Mouse (Mus musculus) B cell, adult 67 days (primary cell): ENCODE measurements around the gene Dnmt3b. TPM values are rescaled to one million over a fixed set of nuclear protein-coding genes. Genes with fewer than 3 reads are reported as not detected.

Source experiments
- total RNA-seq, 2 experiments: library from RNA; stranded (reverse); gene quantifications; 4 replicates each; pipeline ENCODE4 v1.2.4; 2023

Gene Dnmt3b
- total RNA-seq, result 10 to 100 TPM; 10.6 to 11.5 TPM

GRCm38 (mm10) chr2:153649298-153650013 lies at the start of gene Dnmt3b:
Gene Dnmt3b (plus strand): TSS chr2:153649450.

GRCm38 (mm10) chr2:153631976-153632870 lies 17.0 kb upstream of the Dnmt3b start, which contains the start of gene Commd7:
Gene Commd7 (minus strand): TSS chr2:153632781.

GRCm38 (mm10) chr2:153696352-153696751 lies 47.1 kb downstream of the Dnmt3b start, which contains the start of gene Dnmt3c:
Gene Dnmt3c (plus strand): TSS chr2:153696652.

Other genes with a start within 250 kb of the Dnmt3b start
- not detected for gene 4930404H24Rik, start 156.7 kb upstream of the Dnmt3b start, total RNA-seq
- 1 to 10 TPM in 1 of 2 experiments, under 1 TPM in 1; 0.84 to 1.5 TPM for gene Nol4l, start 119.5 kb upstream of the Dnmt3b start, total RNA-seq
- 10 to 100 TPM; 37.9 to 39.2 TPM for gene Commd7, start 16.7 kb upstream of the Dnmt3b start, total RNA-seq
- not detected for gene Dnmt3c, start 47.2 kb downstream of the Dnmt3b start, total RNA-seq
- 100 to 1,000 TPM; 139 to 146 TPM for gene Mapre1, start 91.8 kb downstream of the Dnmt3b start, total RNA-seq
- 1 to 10 TPM in 1 of 2 experiments, under 1 TPM in 1; 0.58 to 1.4 TPM for gene Efcab8, start 130.5 kb downstream of the Dnmt3b start, total RNA-seq
- not detected for gene Sun5, start 221.6 kb downstream of the Dnmt3b start, total RNA-seq
- gene Bpifb2, start 225.6 kb downstream of the Dnmt3b start, total RNA-seq, result not detected